ENCODE assay signal across 8 mouse cellular contexts in the genomic region with DNA sequence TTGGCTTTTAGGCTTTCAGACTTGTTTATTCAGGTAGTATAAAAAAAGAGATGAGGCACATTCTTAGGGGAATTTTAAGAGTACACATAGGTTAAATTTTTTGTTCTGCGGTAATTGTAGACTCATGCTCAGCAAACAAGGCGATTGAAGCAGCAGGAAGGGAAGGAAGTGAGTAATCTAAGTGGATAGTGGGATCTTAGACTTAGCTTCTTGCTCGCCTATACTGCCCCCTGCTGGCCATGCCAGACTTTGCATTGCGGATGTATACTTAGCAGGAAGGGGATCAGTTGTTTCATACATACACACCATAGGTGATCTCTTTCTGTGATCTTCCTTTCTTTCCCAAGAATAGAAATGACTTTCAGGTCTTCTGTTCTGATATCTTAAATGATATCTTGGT.
A peak's percentile ranks its signal among the peaks of the same experiment; 100 is the strongest.
DNase-seq lines count a peak whose midpoint lies in the region; ATAC-seq and TF ChIP-seq lines count a peak whose summit lies in the region.

No protein-coding gene starts in this region.

- H3K79me2 ChIP-seq in myocyte (ENCODE audit: control insufficient read depth, insufficient read depth), result peaks cover 74% of the 10 kb centered on the region

- H3K4me3 ChIP-seq in forebrain, embryonic 15.5 days, result no peak overlapping the region
- H3K4me3 ChIP-seq in myocyte, result no peak overlapping the region

- TF ChIP-seq POLR2A in myocyte (IDR thresholded peaks at IDR 0.05; ENCODE audit: insufficient read length, low read depth), result no peak

- no peaks in the 10 kb centered on the region for H3K36me3 ChIP-seq in forebrain, embryonic 15.5 days
- no peaks in the 10 kb centered on the region for H3K36me3 ChIP-seq in myocyte (ENCODE audit: control insufficient read depth, insufficient read depth)

- no peak for ATAC-seq in cerebellum, adult (ENCODE audit: insufficient number of reproducible peaks, low FRiP score, low TSS enrichment)
- peak; percentile 51; the same call in 1 of the 2 replicates for ATAC-seq in forebrain, embryonic 15.5 days (replicated peaks)

- H3K4me2 ChIP-seq in forebrain, embryonic 15.5 days (replicated peaks), result no peak overlapping the region
- peak overlapping the region; percentile 25 for H3K4me2 ChIP-seq in myocyte (ENCODE audit: low read depth)

- no peaks in the 10 kb centered on the region for H3K9me3 ChIP-seq in forebrain, embryonic 15.5 days

- no peaks in the 10 kb centered on the region for H3K27me3 ChIP-seq in forebrain, embryonic 15.5 days
- H3K27me3 ChIP-seq in myocyte (ENCODE audit: control insufficient read depth, insufficient read depth, insufficient read length), result no peaks in the 10 kb centered on the region

- H3K4me1 ChIP-seq in forebrain, embryonic 15.5 days, result peaks cover 27% of the 10 kb centered on the region

- peak; percentile 87 for DNase-seq in cerebellum, adult 11 months
- peak; percentile 80 for DNase-seq in c-Kit-positive CD71-negative TER-119-negative erythroid progenitor cells, embryonic 14.5 days (ENCODE audit: low read depth)
- peak; percentile 79 for DNase-seq in hindlimb bud, embryonic 11.5 days (ENCODE audit: extremely low spot score, low read depth, low spot score)
- DNase-seq in left cerebral cortex, adult 9 months (ENCODE audit: low spot score in 2 of 2), result peak; percentile 54 to 94
- peak; percentile 33 to 54 for DNase-seq in spleen, postnatal 36 days (ENCODE audit: low spot score in 2 of 2)

- WGBS in forebrain, embryonic 15.5 days, result 4% methylated on average over 4 of the region's 4 CpGs

- H3K27ac ChIP-seq in forebrain, embryonic 15.5 days (replicated peaks), result no peak overlapping the region

- no peak overlapping the region for H3ac ChIP-seq in myocyte (ENCODE audit: control insufficient read depth, insufficient read length)

- no peak overlapping the region for H3K9ac ChIP-seq in forebrain, embryonic 15.5 days (replicated peaks)

TF ChIP-seq in myocyte, 11 proteins besides CTCF, POLR2A, EP300 and RAD21:
- TF ChIP-seq TCF12 (IDR thresholded peaks at IDR 0.05; ENCODE audit: insufficient read depth, poor library complexity, severe bottlenecking), result no peak
- TF ChIP-seq CEBPB (IDR thresholded peaks at IDR 0.05; ENCODE audit: insufficient read depth, poor library complexity, severe bottlenecking), result no peak
- no peak for TF ChIP-seq TCF3 (IDR thresholded peaks at IDR 0.05; ENCODE audit: insufficient read length, low read depth)
- no peak for TF ChIP-seq USF1 (IDR thresholded peaks at IDR 0.05; ENCODE audit: low read depth)
- TF ChIP-seq POLR2AphosphoS2 (IDR thresholded peaks at IDR 0.05; ENCODE audit: insufficient read length, low read depth), result no peak
- no peak for TF ChIP-seq MAX (IDR thresholded peaks at IDR 0.05; ENCODE audit: low read depth)
- no peak for TF ChIP-seq SRF (IDR thresholded peaks at IDR 0.05; ENCODE audit: control insufficient read depth, insufficient read length, low read depth)
